Mouse (Mus musculus) heart, postnatal 25 days (tissue): ENCODE data around the gene Tbxas1. TPM values are rescaled to one million over a fixed set of nuclear protein-coding genes. Genes with fewer than 3 reads are reported as not detected.

Experiments
- DNase-seq: peaks from one replicate; pipeline ENCODE4 v3.0.0; 2022; ENCODE audit warnings: low spot score
- intact Hi-C: fragments of 180-260 bp; cut with DNase I; formaldehyde crosslinking; loops from one replicate; pipeline ENCODE4 v1.15.1; 2025
- total RNA-seq, 2 experiments: library from RNA; stranded (reverse); gene quantifications; 2 replicates each; pipeline ENCODE4 v1.2.3; 2021

Gene Tbxas1
- total RNA-seq, 2 experiments from 2014 or later, result 1.8 to 2.0 TPM

DNA sequence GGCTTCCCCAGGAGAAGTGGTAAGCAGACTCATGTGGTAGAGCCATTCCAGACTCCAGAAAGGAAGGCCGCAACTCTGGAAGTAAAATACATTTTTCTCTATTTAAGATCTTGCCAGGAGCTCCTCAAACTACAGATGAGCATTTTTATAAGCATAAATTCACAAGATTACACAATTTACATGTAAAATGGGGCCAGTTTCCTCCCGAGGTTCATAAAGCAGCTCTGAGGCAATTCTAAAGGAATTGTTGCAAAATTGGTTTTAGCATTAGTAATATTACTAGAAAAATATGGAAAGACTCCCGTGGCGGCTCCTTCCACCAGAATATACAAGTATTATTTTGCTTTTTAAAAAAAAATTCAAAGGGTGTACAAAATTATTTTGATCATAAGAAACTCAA lies 100.7 kb downstream of the Tbxas1 start:
- intact Hi-C loops, result no loop called here
- no peak for DNase-seq

GRCm38 (mm10) chr6:38976355-38976754 lies 101.2 kb downstream of the Tbxas1 start:
- intact Hi-C loops, result no loop called here
- DNase-seq, result no peak

- DNase-seq, result no peak
- intact Hi-C loops, result no loop called here
Measured at GRCm38 (mm10) chr6:38980921-38981715, 105.9 kb downstream of the Tbxas1 start.

- no peak for DNase-seq
- intact Hi-C loops, result no loop called here
Measured at GRCm38 (mm10) chr6:38982071-38982470, 106.9 kb downstream of the Tbxas1 start.

- intact Hi-C loops, result no loop called here
- no peak for DNase-seq
Measured at GRCm38 (mm10) chr6:38982656-38983055, 107.5 kb downstream of the Tbxas1 start.

DNA sequence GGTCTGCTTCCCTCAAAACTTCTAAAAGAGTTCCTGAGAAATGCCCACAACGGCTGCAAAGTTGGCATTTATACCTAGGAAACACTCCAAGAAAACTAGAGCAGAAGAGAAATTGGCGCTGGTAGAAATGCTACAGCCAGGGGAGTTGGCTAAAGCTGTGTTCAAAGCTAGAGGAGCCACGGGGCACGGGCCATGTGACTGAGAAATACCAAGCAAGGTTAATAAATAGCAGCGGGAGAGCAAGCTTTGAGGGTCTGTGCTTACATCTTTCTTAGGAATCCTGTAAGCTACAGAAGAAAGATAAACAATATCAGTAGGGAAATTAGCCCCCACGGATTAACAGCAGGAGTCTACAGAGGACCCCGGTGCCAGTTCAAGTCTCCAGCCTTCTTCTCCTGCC lies 107.9 kb downstream of the Tbxas1 start:
- intact Hi-C loops, result no loop called here
- no peak for DNase-seq

DNA sequence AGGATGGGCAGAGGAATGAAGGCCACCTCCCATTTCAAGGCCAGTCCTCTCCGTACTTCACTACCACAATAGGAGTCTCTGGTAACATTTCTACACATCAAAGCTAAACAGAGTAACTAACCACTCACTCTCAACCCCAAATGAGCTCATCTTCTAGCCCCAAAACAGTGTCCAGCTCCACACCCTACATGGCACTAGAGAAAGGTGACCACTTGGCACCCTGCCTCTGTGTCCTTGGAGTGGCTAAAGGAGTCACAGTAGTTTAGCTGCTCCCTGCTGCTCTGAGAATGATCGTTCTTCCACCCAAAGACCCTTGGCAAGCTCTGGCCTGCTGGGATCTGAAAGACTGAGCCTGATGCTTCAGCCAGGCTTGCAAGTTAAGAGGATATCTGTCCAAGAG lies 109.4 kb downstream of the Tbxas1 start:
- intact Hi-C loops, result no loop called here
- no peak for DNase-seq

DNA sequence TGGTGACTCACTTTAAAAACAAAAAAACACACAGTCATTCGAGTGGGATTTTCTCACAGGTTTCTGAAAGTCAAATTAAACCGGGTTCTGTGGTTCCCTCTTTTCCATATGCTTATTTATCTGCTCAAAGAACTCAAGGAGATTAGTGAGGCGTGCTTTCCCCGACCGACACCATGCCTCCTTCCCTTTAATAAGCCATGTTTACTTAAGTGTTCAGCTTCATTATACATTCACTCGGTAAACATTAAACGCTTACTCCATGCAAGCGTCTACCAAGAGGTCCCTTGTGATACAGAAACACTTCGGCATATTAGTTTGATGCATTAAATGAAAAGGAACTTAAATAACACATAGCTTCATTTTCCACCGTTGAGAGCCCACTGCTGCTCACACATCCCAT lies 111.4 kb downstream of the Tbxas1 start:
- no peak for DNase-seq
- intact Hi-C loops, result no loop called here

- intact Hi-C loops, result no loop called here
- DNase-seq, result no peak
Measured at GRCm38 (mm10) chr6:38992016-38992415, 116.8 kb downstream of the Tbxas1 start.

GRCm38 (mm10) chr6:38995774-38996173 lies 120.6 kb downstream of the Tbxas1 start:
- intact Hi-C loops, result no loop called here
- no peak for DNase-seq

GRCm38 (mm10) chr6:38997838-38998237 lies 122.6 kb downstream of the Tbxas1 start:
- intact Hi-C loops, result no loop called here
- no peak for DNase-seq

DNA sequence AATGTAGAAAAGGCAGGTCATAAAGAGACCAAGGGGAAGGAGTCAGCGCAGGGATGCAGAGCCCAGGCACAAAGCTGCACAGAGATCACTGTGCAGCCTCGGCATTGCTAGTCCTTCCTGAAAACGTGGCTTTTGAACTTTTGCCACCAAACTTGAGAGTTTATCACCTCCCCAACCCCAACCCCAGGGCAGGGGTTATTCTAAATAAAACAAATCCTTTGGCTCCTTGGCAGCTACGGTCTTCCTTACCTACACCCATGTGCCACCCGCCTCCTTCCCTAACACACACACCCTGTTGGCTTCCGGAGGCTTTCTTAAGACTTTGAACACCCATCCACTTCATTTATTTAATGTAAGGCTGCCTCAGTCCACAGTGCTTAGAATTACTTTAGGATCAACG lies 127.9 kb downstream of the Tbxas1 start:
- intact Hi-C loops, result no loop called here
- no peak for DNase-seq

DNA sequence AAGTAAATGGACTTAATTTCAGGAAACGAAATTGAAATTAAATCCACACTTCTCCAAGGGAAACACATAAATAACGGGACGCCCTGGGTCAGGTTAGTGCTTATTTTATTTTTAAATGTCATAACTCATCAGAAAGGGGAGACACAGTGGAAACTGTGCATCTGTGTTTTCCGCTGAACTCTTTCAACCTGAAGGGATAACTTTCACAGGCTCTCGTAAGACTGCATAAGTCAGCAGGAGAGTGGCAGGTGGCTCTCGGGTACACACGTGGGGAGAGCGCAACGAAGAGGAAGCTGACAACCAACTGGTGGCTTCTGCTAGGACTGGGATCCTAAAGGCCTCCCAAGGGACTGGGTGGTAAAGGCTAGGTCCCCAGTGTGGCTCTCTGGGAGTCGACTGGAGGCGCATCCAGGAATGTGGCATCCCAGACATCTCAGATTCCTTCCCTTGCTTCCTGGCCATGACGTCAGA lies 128.8 kb downstream of the Tbxas1 start:
- no peak for DNase-seq
- intact Hi-C loops, result no loop called here

DNA sequence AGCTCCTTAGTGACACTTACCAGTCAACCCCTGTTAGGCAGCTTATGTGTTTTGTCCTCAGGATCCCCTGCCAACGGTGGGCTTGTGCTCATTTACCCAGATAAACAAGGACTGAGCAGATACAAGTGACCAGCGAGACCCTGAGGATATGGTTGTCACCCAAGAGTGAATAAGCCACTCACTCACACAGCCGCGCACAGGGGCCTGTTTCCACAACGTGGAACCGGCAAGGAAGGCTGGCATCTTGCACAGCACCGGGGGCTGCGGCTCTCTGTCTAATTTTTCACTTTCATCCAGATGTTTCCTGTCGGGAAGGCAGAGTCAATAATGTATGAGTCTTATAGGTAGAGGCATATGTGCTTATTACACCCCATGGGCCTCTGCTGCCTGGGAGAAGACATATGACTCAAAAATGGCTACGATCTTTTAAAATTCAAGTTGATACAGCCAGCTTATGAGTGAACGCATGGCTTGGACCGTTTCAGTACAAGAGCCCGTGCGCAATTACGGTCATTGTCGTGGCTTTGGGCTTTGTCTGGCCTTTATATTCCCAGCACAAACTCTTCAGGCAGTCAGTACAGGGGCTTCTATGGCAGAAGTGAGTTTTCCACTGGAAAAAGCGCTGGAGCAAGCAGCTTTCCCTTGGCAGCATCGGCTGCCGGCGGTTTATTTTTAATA lies 130.2 kb downstream of the Tbxas1 start:
- intact Hi-C loops, result no loop called here
- DNase-seq, result no peak

GRCm38 (mm10) chr6:39005945-39006572 lies 130.9 kb downstream of the Tbxas1 start:
- intact Hi-C loops, result no loop called here
- no peak for DNase-seq

DNA sequence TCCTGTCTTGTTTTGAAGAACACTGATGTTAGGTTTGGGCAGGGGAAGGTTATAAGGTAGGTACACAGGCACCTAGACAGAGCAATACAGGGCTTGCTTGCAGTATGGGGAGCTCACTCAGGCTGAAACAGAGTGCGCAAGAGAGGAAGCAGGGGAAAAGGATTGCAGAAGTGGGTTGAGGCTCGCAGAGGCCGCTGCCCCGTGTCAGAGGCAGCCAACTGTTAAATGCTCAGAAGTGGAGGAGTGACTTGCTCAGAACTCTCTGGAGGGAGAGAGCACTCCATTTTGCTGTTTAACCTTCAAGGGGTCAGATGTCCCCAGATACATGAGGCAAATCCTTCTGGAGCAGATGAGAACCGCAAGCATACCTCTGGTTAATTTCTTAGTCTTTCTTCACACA lies 132.0 kb downstream of the Tbxas1 start:
- no peak for DNase-seq
- intact Hi-C loops, result no loop called here

DNA sequence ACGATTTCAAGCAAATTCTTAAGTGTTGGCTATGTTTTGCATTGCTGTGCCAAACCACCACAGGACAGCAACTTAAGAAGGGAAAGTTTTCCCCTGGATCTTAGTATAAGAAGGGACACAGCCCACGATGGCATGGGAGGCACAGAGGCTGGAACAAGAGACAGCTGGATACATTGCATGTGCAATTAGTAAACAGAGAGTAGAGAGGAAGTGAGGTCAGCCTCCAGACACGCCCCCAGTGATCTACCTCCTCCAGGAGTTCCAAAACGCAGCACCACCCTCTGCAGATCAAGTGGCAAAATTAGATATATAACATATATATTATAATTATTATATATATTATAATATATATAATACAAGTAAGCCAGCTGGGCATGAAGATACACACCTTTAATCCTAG lies 132.9 kb downstream of the Tbxas1 start:
- DNase-seq, result no peak
- intact Hi-C loops, result no loop called here

- intact Hi-C loops, result no loop called here
Measured at GRCm38 (mm10) chr6:39013034-39013832, 138.0 kb downstream of the Tbxas1 start.

GRCm38 (mm10) chr6:39017942-39018341 lies 142.7 kb downstream of the Tbxas1 start:
- no peak for DNase-seq
- intact Hi-C loops, result no loop called here

More at GRCm38 (mm10) chr6:39013034-39013832, 138.0 kb downstream of the Tbxas1 start:
- DNase-seq, result no peak

DNA sequence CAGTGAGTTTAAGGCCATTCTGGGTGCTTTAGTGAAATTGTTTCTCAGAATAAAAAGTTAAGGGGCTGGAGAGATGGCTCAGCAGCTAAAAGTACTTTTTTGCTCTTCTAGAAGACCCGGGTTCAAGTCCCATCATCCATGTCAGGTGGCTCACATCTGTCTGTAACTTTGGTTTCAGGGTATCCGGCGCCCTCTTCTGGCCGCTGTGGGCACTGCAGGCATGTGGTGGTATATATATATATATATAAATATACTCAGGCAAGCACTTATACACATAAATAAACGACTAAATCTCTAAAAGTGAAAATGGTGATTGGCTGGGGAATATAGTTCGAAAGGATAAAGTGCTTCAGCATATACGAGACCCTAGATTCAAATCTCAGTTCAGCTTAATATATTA lies 143.6 kb downstream of the Tbxas1 start:
- DNase-seq, result no peak
- intact Hi-C loops, result no loop called here
